Mouse (Mus musculus) stomach, embryonic 15.5 days (tissue): ENCODE measurements around the gene Atg7. TPM values are rescaled to one million over a fixed set of nuclear protein-coding genes. Genes with fewer than 3 reads are reported as not detected.

Experiments used
- ATAC-seq: fragments of 200-750 bp; cut with Nextera tagmentation; 2 replicates; pipeline ENCODE4 v1.8.0; 2017; ENCODE audit warnings: low read depth, moderate number of reproducible peaks, moderate TSS enrichment; ENCODE audit not compliant: insufficient read depth, low FRiP score
- H3K27ac ChIP-seq: fragments of 300-500 bp; sonication (generic); 2 replicates; pipeline ENCODE4 v1.5.1; 2015; ENCODE audit warnings: mild to moderate bottlenecking, inconsistent platforms
- H3K27me3 ChIP-seq: fragments of 300-500 bp; sonication (generic); replicated peaks from 2 replicates; pipeline ENCODE4 v1.6.1; 2015; ENCODE audit warnings: inconsistent platforms
- H3K36me3 ChIP-seq: fragments of 300-500 bp; sonication (generic); 2 replicates; pipeline ENCODE4 v1.6.1; 2015; ENCODE audit warnings: inconsistent platforms
- H3K4me1 ChIP-seq: fragments of 300-500 bp; sonication (generic); 2 replicates; pipeline ENCODE4 v1.6.1; 2015; ENCODE audit warnings: inconsistent platforms
- H3K4me2 ChIP-seq: fragments of 300-500 bp; sonication (generic); 2 replicates; pipeline ENCODE4 v1.6.1; 2015; ENCODE audit warnings: mild to moderate bottlenecking, inconsistent platforms
- H3K4me3 ChIP-seq: fragments of 300-500 bp; sonication (generic); replicated peaks from 2 replicates; pipeline ENCODE4 v1.5.1; 2015; ENCODE audit warnings: inconsistent platforms
- H3K9ac ChIP-seq: fragments of 300-500 bp; sonication (generic); 2 replicates; pipeline ENCODE4 v1.6.1; 2015; ENCODE audit warnings: inconsistent platforms
- H3K9me3 ChIP-seq: fragments of 300-500 bp; sonication (generic); 2 replicates; pipeline ENCODE4 v1.6.1; 2016; ENCODE audit warnings: inconsistent platforms
- WGBS: fragments of 180-500 bp; shearing (Covaris S2); methylation state at CpG from one replicate; pipeline ENCODE4 v1.1.7; 2015; 5-methylcytosine and 5-hydroxymethylcytosine counted together
- polyA plus RNA-seq: library from polyadenylated mRNA; unstranded; fragments of >200 nt; fragmentation: Nextera tagmentation; extraction: Ambion mirVana; gene quantifications from 2 replicates; pipeline ENCODE4 v1.2.1, GENCODE M21; 2015

The Atg7 gene
- polyA plus RNA-seq, 1 experiment from 2014 or later, result 18.4 TPM

GRCm38 (mm10) chr6:114770337-114770736, 127.4 kb downstream of the Atg7 start:
- H3K27ac ChIP-seq, result no peak overlapping the region
- no peak overlapping the region for H3K4me3 ChIP-seq
- no peak overlapping the region for H3K4me2 ChIP-seq
- H3K4me1 ChIP-seq, result no peaks in the 10 kb centered on the region
- H3K9me3 ChIP-seq, result no peaks in the 10 kb centered on the region
- ATAC-seq, result no peak
- H3K36me3 ChIP-seq, result no peaks in the 10 kb centered on the region
- H3K9ac ChIP-seq, result no peak overlapping the region
- no peaks in the 10 kb centered on the region for H3K27me3 ChIP-seq
- WGBS, result 77% methylated on average over 2 of the region's 2 CpGs

- WGBS, result 86% methylated on average over 4 of the region's 4 CpGs
- ATAC-seq, result no peak
- H3K9ac ChIP-seq, result no peak overlapping the region
Observed at GRCm38 (mm10) chr6:114771502-114771901, 128.6 kb downstream of the Atg7 start.

GRCm38 (mm10) chr6:114775210-114775609, 132.3 kb downstream of the Atg7 start:
- Histone ChIP-seq H3K4me1 (peaks cover 9% of the 10 kb centered on the region; the same call in 1 of the 2 replicates), H3K36me3 (no peaks in the 10 kb centered on the region), H3K9ac (no peak overlapping the region), H3K27ac (no peak overlapping the region), H3K27me3 (no peaks in the 10 kb centered on the region), H3K4me2 (no peak overlapping the region), H3K4me3 (no peak overlapping the region), H3K9me3 (no peaks in the 10 kb centered on the region)
- no peak for ATAC-seq
- WGBS, result 84% methylated on average over 5 of the region's 5 CpGs

More at GRCm38 (mm10) chr6:114771502-114771901, 128.6 kb downstream of the Atg7 start:
- Histone ChIP-seq H3K4me3 (no peak overlapping the region), H3K4me1 (no peaks in the 10 kb centered on the region), H3K4me2 (no peak overlapping the region), H3K27ac (no peak overlapping the region), H3K27me3 (no peaks in the 10 kb centered on the region), H3K36me3 (no peaks in the 10 kb centered on the region), H3K9me3 (no peaks in the 10 kb centered on the region)

GRCm38 (mm10) chr6:114777872-114778271, 135.0 kb downstream of the Atg7 start:
- WGBS, result 35% methylated on average over 4 of the region's 4 CpGs
- H3K4me2 ChIP-seq, result no peak overlapping the region
- no peak overlapping the region for H3K9ac ChIP-seq
- no peaks in the 10 kb centered on the region for H3K36me3 ChIP-seq
- ATAC-seq, result no peak
- H3K4me1 ChIP-seq, result peaks cover 27% of the 10 kb centered on the region
- no peaks in the 10 kb centered on the region for H3K9me3 ChIP-seq
- no peaks in the 10 kb centered on the region for H3K27me3 ChIP-seq
- no peak overlapping the region for H3K27ac ChIP-seq
- H3K4me3 ChIP-seq, result no peak overlapping the region

GRCm38 (mm10) chr6:114778650-114779049, 135.8 kb downstream of the Atg7 start:
- no peaks in the 10 kb centered on the region for H3K27me3 ChIP-seq
- no peak overlapping the region for H3K4me2 ChIP-seq
- no peak for ATAC-seq
- H3K9me3 ChIP-seq, result no peaks in the 10 kb centered on the region
- H3K27ac ChIP-seq, result no peak overlapping the region
- no peak overlapping the region for H3K9ac ChIP-seq
- no peaks in the 10 kb centered on the region for H3K36me3 ChIP-seq
- 56% methylated on average over 8 of the region's 8 CpGs for WGBS
- H3K4me3 ChIP-seq, result no peak overlapping the region
- peaks cover 29% of the 10 kb centered on the region for H3K4me1 ChIP-seq

GRCm38 (mm10) chr6:114780583-114780982, 137.7 kb downstream of the Atg7 start:
- Histone ChIP-seq H3K9ac (no peak overlapping the region), H3K36me3 (no peaks in the 10 kb centered on the region), H3K9me3 (no peaks in the 10 kb centered on the region), H3K4me3 (no peak overlapping the region), H3K4me2 (no peak overlapping the region), H3K27me3 (no peaks in the 10 kb centered on the region), H3K4me1 (peaks cover 29% of the 10 kb centered on the region), H3K27ac (no peak overlapping the region)
- WGBS, result 80% methylated on average over 2 of the region's 2 CpGs
- no peak for ATAC-seq

GRCm38 (mm10) chr6:114781415-114782240, 138.7 kb downstream of the Atg7 start:
- WGBS, result 37% methylated on average over 11 of the region's 11 CpGs
- Histone ChIP-seq H3K27ac (peak overlapping the region; percentile 61), H3K4me2 (no peak overlapping the region), H3K9ac (no peak overlapping the region), H3K27me3 (no peaks in the 10 kb centered on the region), H3K36me3 (no peaks in the 10 kb centered on the region), H3K9me3 (no peaks in the 10 kb centered on the region), H3K4me3 (no peak overlapping the region), H3K4me1 (peaks cover 29% of the 10 kb centered on the region)
- ATAC-seq, result peak; percentile 58; the same call in 1 of the 2 replicates

GRCm38 (mm10) chr6:114782486-114782885, 139.6 kb downstream of the Atg7 start:
- Histone ChIP-seq H3K4me2 (no peak overlapping the region), H3K27ac (peak overlapping the region; percentile 40), H3K27me3 (no peaks in the 10 kb centered on the region), H3K9ac (no peak overlapping the region), H3K36me3 (no peaks in the 10 kb centered on the region), H3K4me1 (peaks cover 24% of the 10 kb centered on the region), H3K9me3 (no peaks in the 10 kb centered on the region), H3K4me3 (no peak overlapping the region)
- WGBS, result 51% methylated on average over 7 of the region's 7 CpGs
- no peak for ATAC-seq

GRCm38 (mm10) chr6:114786461-114786860, 143.6 kb downstream of the Atg7 start:
- ATAC-seq, result no peak
- H3K36me3 ChIP-seq, result no peaks in the 10 kb centered on the region
- WGBS, result 43% methylated on average over 3 of the region's 3 CpGs
- no peaks in the 10 kb centered on the region for H3K27me3 ChIP-seq
- H3K27ac ChIP-seq, result no peak overlapping the region
- H3K9ac ChIP-seq, result no peak overlapping the region
- H3K4me3 ChIP-seq, result no peak overlapping the region
- H3K4me1 ChIP-seq, result peaks cover 14% of the 10 kb centered on the region
- no peak overlapping the region for H3K4me2 ChIP-seq
- H3K9me3 ChIP-seq, result no peaks in the 10 kb centered on the region

- H3K4me2 ChIP-seq, result no peak overlapping the region
- WGBS, result 52% methylated on average over 3 of the region's 3 CpGs
- no peak overlapping the region for H3K27ac ChIP-seq
- peaks cover 5% of the 10 kb centered on the region for H3K4me1 ChIP-seq
- H3K9me3 ChIP-seq, result no peaks in the 10 kb centered on the region
- H3K4me3 ChIP-seq, result no peak overlapping the region
- ATAC-seq, result no peak
- no peaks in the 10 kb centered on the region for H3K36me3 ChIP-seq
- H3K27me3 ChIP-seq, result no peaks in the 10 kb centered on the region
- no peak overlapping the region for H3K9ac ChIP-seq
Observed at GRCm38 (mm10) chr6:114787606-114788005, 144.7 kb downstream of the Atg7 start.

- Histone ChIP-seq H3K4me3 (no peak overlapping the region), H3K4me2 (no peak overlapping the region), H3K27me3 (no peaks in the 10 kb centered on the region), H3K9me3 (no peaks in the 10 kb centered on the region), H3K9ac (no peak overlapping the region), H3K4me1 (no peaks in the 10 kb centered on the region), H3K27ac (no peak overlapping the region), H3K36me3 (no peaks in the 10 kb centered on the region)
- no peak for ATAC-seq
- 72% methylated on average over 4 of the region's 4 CpGs for WGBS
Observed at GRCm38 (mm10) chr6:114788663-114789062, 145.8 kb downstream of the Atg7 start.

GRCm38 (mm10) chr6:114790084-114790483, 147.2 kb downstream of the Atg7 start:
- Histone ChIP-seq H3K27ac (no peak overlapping the region), H3K4me3 (no peak overlapping the region), H3K4me1 (no peaks in the 10 kb centered on the region), H3K9ac (no peak overlapping the region), H3K9me3 (no peaks in the 10 kb centered on the region), H3K27me3 (no peaks in the 10 kb centered on the region), H3K4me2 (no peak overlapping the region), H3K36me3 (no peaks in the 10 kb centered on the region)
- ATAC-seq, result no peak
- 82% methylated on average over 2 of the region's 2 CpGs for WGBS
